Mouse (Mus musculus) hindbrain, embryonic 15.5 days (tissue): ENCODE results near the gene Aicda. TPM values are rescaled to one million over a fixed set of nuclear protein-coding genes. Genes with fewer than 3 reads are reported as not detected.
"Not testable (repeated sequence)": the region's sequence is repeated elsewhere in the genome, so short reads cannot be mapped to it uniquely, and the experiment has no call there.

Experiments used
- ATAC-seq: fragments of 200-750 bp; cut with Nextera tagmentation; 2 replicates; pipeline ENCODE4 v1.8.0; 2017; ENCODE audit warnings: low read depth, moderate number of reproducible peaks, moderate TSS enrichment; ENCODE audit not compliant: low FRiP score
- H3K27ac ChIP-seq: fragments of 300-500 bp; sonication (generic); replicated peaks from 2 replicates; pipeline ENCODE4 v1.5.1; 2015; ENCODE audit warnings: mild to moderate bottlenecking, inconsistent platforms
- H3K27me3 ChIP-seq: fragments of 300-500 bp; sonication (generic); 2 replicates; pipeline ENCODE4 v1.6.1; 2015; ENCODE audit warnings: control low read depth, inconsistent platforms
- H3K36me3 ChIP-seq: fragments of 300-500 bp; sonication (generic); 2 replicates; pipeline ENCODE4 v1.6.1; 2015; ENCODE audit warnings: control low read depth, inconsistent platforms
- H3K4me1 ChIP-seq: fragments of 300-500 bp; sonication (generic); replicated peaks from 2 replicates; pipeline ENCODE4 v1.6.1; 2015; ENCODE audit warnings: control low read depth, inconsistent platforms
- H3K4me2 ChIP-seq: fragments of 300-500 bp; sonication (generic); 2 replicates; pipeline ENCODE4 v1.6.1; 2015; ENCODE audit warnings: moderate library complexity, mild to moderate bottlenecking, inconsistent platforms
- H3K4me3 ChIP-seq: fragments of 300-500 bp; sonication (generic); 2 replicates; pipeline ENCODE4 v1.5.1; 2015; ENCODE audit warnings: mild to moderate bottlenecking, inconsistent platforms
- H3K9ac ChIP-seq: fragments of 300-500 bp; sonication (generic); 2 replicates; pipeline ENCODE4 v1.6.1; 2015; ENCODE audit warnings: inconsistent platforms
- H3K9me3 ChIP-seq: fragments of 300-500 bp; sonication (generic); 2 replicates; pipeline ENCODE4 v1.6.1; 2016; ENCODE audit warnings: control low read depth, inconsistent platforms
- WGBS: fragments of 180-500 bp; shearing (Covaris S2); methylation state at CpG from one replicate; pipeline ENCODE4 v1.1.7; 2015; 5-methylcytosine and 5-hydroxymethylcytosine counted together
- polyA plus RNA-seq: library from polyadenylated mRNA; unstranded; fragments of >200 nt; fragmentation: Nextera tagmentation; extraction: Ambion mirVana; gene quantifications from 2 replicates; pipeline ENCODE4 v1.2.1, GENCODE M21; 2015

The Aicda gene
- polyA plus RNA-seq = 0.25 and 0.77 TPM in 2 replicates

GRCm38 (mm10) chr6:122553606-122554005, at the start of gene Aicda:
Gene Aicda, plus strand, starts transcription at chr6:122553801.
- ATAC-seq = no peak

GRCm38 (mm10) chr6:122505041-122505440, 48.6 kb upstream of the Aicda start:
- WGBS = 72% methylated on average over 4 of the region's 4 CpGs
- no peak overlapping the region for H3K27ac ChIP-seq
- no peak overlapping the region for H3K4me2 ChIP-seq
- no peaks in the 10 kb centered on the region for H3K36me3 ChIP-seq
- H3K4me1 ChIP-seq = no peaks in the 10 kb centered on the region
- H3K27me3 ChIP-seq = no peaks in the 10 kb centered on the region
- H3K9me3 ChIP-seq = no peaks in the 10 kb centered on the region
- no peak overlapping the region for H3K9ac ChIP-seq
- ATAC-seq = no peak
- H3K4me3 ChIP-seq = no peak overlapping the region

More at GRCm38 (mm10) chr6:122553606-122554005, at the start of gene Aicda:
- 0 out of 2 replicates have a peak, but pooled peaks cover 4% of the 10 kb centered on the region for H3K4me1 ChIP-seq
- H3K27ac ChIP-seq = no peak within 1 kb of the TSS
- 69% methylated on average over 9 of the region's 9 CpGs for whole genome bisulfite sequencing
- no peak within 1 kb of the TSS for H3K4me3 ChIP-seq
- 0 out of 2 replicates have a peak, but pooled peaks cover 2% of the 10 kb centered on the region for H3K27me3 ChIP-seq
- H3K36me3 ChIP-seq = no peaks in the 10 kb centered on the region
- H3K9ac ChIP-seq = no peak within 1 kb of the TSS
- H3K9me3 ChIP-seq = no peaks in the 10 kb centered on the region
- no peak within 1 kb of the TSS for H3K4me2 ChIP-seq

- H3K4me3 ChIP-seq = no peak within 1 kb of the TSS
- no peaks in the 10 kb centered on the region for H3K27me3 ChIP-seq
- H3K9ac ChIP-seq = no peak within 1 kb of the TSS
- H3K27ac ChIP-seq = no peak within 1 kb of the TSS
- H3K36me3 ChIP-seq = no peaks in the 10 kb centered on the region
- no peaks in the 10 kb centered on the region for H3K4me1 ChIP-seq
- no peaks in the 10 kb centered on the region for H3K9me3 ChIP-seq
- WGBS = 92% methylated on average over 3 of the region's 3 CpGs
- no peak for ATAC-seq
- H3K4me2 ChIP-seq = no peak within 1 kb of the TSS
Observed at GRCm38 (mm10) chr6:122505545-122505944, 48.1 kb upstream of the Aicda start, which contains the start of gene Mfap5. Gene Mfap5, plus strand, starts transcription at chr6:122505845.

- Histone ChIP-seq H3K4me3 (no peak overlapping the region), H3K27ac (no peak overlapping the region), H3K4me2 (no peak overlapping the region), H3K9me3 (no peaks in the 10 kb centered on the region), H3K4me1 (no peaks in the 10 kb centered on the region), H3K27me3 (no peaks in the 10 kb centered on the region), H3K9ac (no peak overlapping the region), H3K36me3 (no peaks in the 10 kb centered on the region)
- WGBS = 85% methylated on average over 8 of the region's 8 CpGs
- no peak for ATAC-seq
Observed at GRCm38 (mm10) chr6:122508494-122508893, 45.1 kb upstream of the Aicda start.

GRCm38 (mm10) chr6:122512914-122513878, 40.4 kb upstream of the Aicda start:
- no peak overlapping the region for H3K4me2 ChIP-seq
- 74% methylated on average over 12 of the region's 12 CpGs for WGBS
- no peaks in the 10 kb centered on the region for H3K27me3 ChIP-seq
- no peak overlapping the region for H3K9ac ChIP-seq
- ATAC-seq = no peak
- no peaks in the 10 kb centered on the region for H3K9me3 ChIP-seq
- no peaks in the 10 kb centered on the region for H3K36me3 ChIP-seq
- no peak overlapping the region for H3K27ac ChIP-seq
- H3K4me1 ChIP-seq = no peaks in the 10 kb centered on the region
- H3K4me3 ChIP-seq = no peak overlapping the region

GRCm38 (mm10) chr6:122514312-122514711, 39.3 kb upstream of the Aicda start:
- WGBS = 84% methylated on average over 3 of the region's 3 CpGs

GRCm38 (mm10) chr6:122515762-122516161, 37.8 kb upstream of the Aicda start:
- H3K9me3 ChIP-seq, H3K27me3 ChIP-seq, H3K9ac ChIP-seq, H3K4me2 ChIP-seq, H3K4me1 ChIP-seq, H3K36me3 ChIP-seq, H3K4me3 ChIP-seq, H3K27ac ChIP-seq, ATAC-seq: not testable (repeated sequence)
- 94% methylated on average over 2 of the region's 2 CpGs for WGBS

More at GRCm38 (mm10) chr6:122514312-122514711, 39.3 kb upstream of the Aicda start:
- ATAC-seq = no peak
- H3K4me2 ChIP-seq = no peak overlapping the region
- H3K4me3 ChIP-seq = no peak overlapping the region
- no peaks in the 10 kb centered on the region for H3K4me1 ChIP-seq
- H3K9me3 ChIP-seq = no peaks in the 10 kb centered on the region
- no peaks in the 10 kb centered on the region for H3K36me3 ChIP-seq
- no peak overlapping the region for H3K27ac ChIP-seq
- H3K9ac ChIP-seq = no peak overlapping the region
- H3K27me3 ChIP-seq = no peaks in the 10 kb centered on the region

- H3K4me3 ChIP-seq = no peak overlapping the region
- no peaks in the 10 kb centered on the region for H3K36me3 ChIP-seq
- no peak overlapping the region for H3K27ac ChIP-seq
- H3K4me2 ChIP-seq = no peak overlapping the region
- H3K9me3 ChIP-seq = no peaks in the 10 kb centered on the region
- 93% methylated on average over 1 of the region's 1 CpGs for WGBS
- no peak overlapping the region for H3K9ac ChIP-seq
- no peaks in the 10 kb centered on the region for H3K27me3 ChIP-seq
- no peak for ATAC-seq
- no peaks in the 10 kb centered on the region for H3K4me1 ChIP-seq
Observed at GRCm38 (mm10) chr6:122517668-122518067, 35.9 kb upstream of the Aicda start.

GRCm38 (mm10) chr6:122519384-122519783, 34.2 kb upstream of the Aicda start:
- no peak overlapping the region for H3K9ac ChIP-seq
- H3K9me3 ChIP-seq = no peaks in the 10 kb centered on the region
- no peak for ATAC-seq
- H3K4me2 ChIP-seq = no peak overlapping the region
- no peak overlapping the region for H3K4me3 ChIP-seq
- no peaks in the 10 kb centered on the region for H3K36me3 ChIP-seq
- no peaks in the 10 kb centered on the region for H3K27me3 ChIP-seq
- WGBS = 36% methylated on average over 2 of the region's 2 CpGs
- no peak overlapping the region for H3K27ac ChIP-seq
- no peaks in the 10 kb centered on the region for H3K4me1 ChIP-seq

GRCm38 (mm10) chr6:122522595-122522994, 31.0 kb upstream of the Aicda start:
- WGBS = 75% methylated on average over 9 of the region's 9 CpGs
- no peak overlapping the region for H3K27ac ChIP-seq
- no peaks in the 10 kb centered on the region for H3K9me3 ChIP-seq
- no peak overlapping the region for H3K4me3 ChIP-seq
- peak; percentile 74; the same call in 1 of the 2 replicates for ATAC-seq
- no peaks in the 10 kb centered on the region for H3K36me3 ChIP-seq
- H3K4me2 ChIP-seq = no peak overlapping the region
- no peak overlapping the region for H3K9ac ChIP-seq
- H3K4me1 ChIP-seq = no peaks in the 10 kb centered on the region
- H3K27me3 ChIP-seq = no peaks in the 10 kb centered on the region

- Histone ChIP-seq H3K27ac (no peak overlapping the region), H3K36me3 (no peaks in the 10 kb centered on the region), H3K9me3 (no peaks in the 10 kb centered on the region), H3K27me3 (no peaks in the 10 kb centered on the region), H3K4me2 (no peak overlapping the region), H3K4me1 (no peaks in the 10 kb centered on the region), H3K9ac (no peak overlapping the region), H3K4me3 (no peak overlapping the region)
- ATAC-seq = no peak
- WGBS = 87% methylated on average over 8 of the region's 8 CpGs
Observed at GRCm38 (mm10) chr6:122523289-122523688, 30.3 kb upstream of the Aicda start.

GRCm38 (mm10) chr6:122527596-122527995, 26.0 kb upstream of the Aicda start:
- Histone ChIP-seq H3K36me3 (no peaks in the 10 kb centered on the region), H3K4me3 (no peak overlapping the region), H3K27ac (no peak overlapping the region), H3K4me2 (no peak overlapping the region), H3K4me1 (no peaks in the 10 kb centered on the region), H3K27me3 (no peaks in the 10 kb centered on the region), H3K9ac (no peak overlapping the region), H3K9me3 (no peaks in the 10 kb centered on the region)
- no peak for ATAC-seq
- WGBS = 70% methylated on average over 12 of the region's 12 CpGs
